Mouse (Mus musculus) bone marrow, adult 2 months (tissue): ENCODE data around the gene Lmo7.

ENCODE experiments used
- CTCF ChIP-seq: fragments of 200-500 bp; IDR thresholded peaks from 2 replicates; pipeline ENCODE4 v1.5.1; 2011; ENCODE audit warnings: low read length, control low read depth; ENCODE audit not compliant: control insufficient read depth, insufficient read depth
- POLR2A ChIP-seq: fragments of 200-500 bp; IDR thresholded peaks from 2 replicates; pipeline ENCODE4 v1.6.1; 2011; ENCODE audit warnings: low read depth, mild to moderate bottlenecking, control low read depth, low read length, borderline replicate concordance; ENCODE audit not compliant: control insufficient read depth

DNA sequence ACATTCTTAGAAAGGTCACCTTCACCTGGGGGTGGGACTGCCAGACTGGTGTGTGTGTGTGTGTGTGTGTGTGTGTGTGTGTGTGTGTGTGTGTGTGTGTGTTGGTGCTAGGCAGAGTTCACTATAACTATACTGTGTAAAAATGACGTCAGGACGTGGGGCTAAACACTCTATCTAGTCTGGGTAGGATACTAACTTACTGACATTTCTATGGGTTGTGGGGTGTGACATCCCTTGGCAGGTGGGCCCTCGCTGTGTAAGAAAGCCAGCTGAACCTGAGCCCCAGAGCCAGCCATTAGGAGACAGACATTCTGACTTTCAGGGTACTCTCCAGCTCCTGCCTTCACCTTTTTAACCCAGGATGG is 47.4 kb downstream of the Lmo7 start:
- TF ChIP-seq CTCF (no peak), POLR2A (no peak)
